Mouse (Mus musculus) lung, postnatal 0 days (tissue): ENCODE measurements at regions not wholly inside any gene's neighbourhood (a gene's known extent, or its start where the extent isn't known, plus 50 kb on each side); places are given as distances from the start of the nearest gene placed in this dataset.

Experiments used
- CTCF ChIP-seq: IDR thresholded peaks from 2 replicates; pipeline ENCODE4 v1.5.1; 2016; ENCODE audit warnings: antibody characterized with exemption, mild to moderate bottlenecking
- EP300 ChIP-seq: IDR thresholded peaks from 2 replicates; pipeline ENCODE4 v1.6.1; 2016; ENCODE audit warnings: antibody characterized with exemption, mild to moderate bottlenecking, control low read depth

GRCm38 (mm10) chr2:100259136-100259853 is 1365.2 kb upstream of the Rag2 start:
- TF ChIP-seq CTCF (no peak), EP300 (no peak)
